Mouse (Mus musculus) testis, postnatal 10 days (tissue): ENCODE measurements around the gene Atrip.

Source experiments
- DNase-seq: peaks from one replicate; pipeline ENCODE4 v3.0.0; 2021; ENCODE audit warnings: low spot score

The Atrip gene

GRCm38 (mm10) chr9:109038086-109038895, 35.6 kb downstream of the Atrip start, which contains the start of gene Shisa5:
TSS of gene Shisa5 (plus strand) at chr9:109038565.
- peak; percentile 87 for DNase-seq

- no peak for DNase-seq
Observed at GRCm38 (mm10) chr9:109032435-109032834, 41.5 kb downstream of the Atrip start.

DNA sequence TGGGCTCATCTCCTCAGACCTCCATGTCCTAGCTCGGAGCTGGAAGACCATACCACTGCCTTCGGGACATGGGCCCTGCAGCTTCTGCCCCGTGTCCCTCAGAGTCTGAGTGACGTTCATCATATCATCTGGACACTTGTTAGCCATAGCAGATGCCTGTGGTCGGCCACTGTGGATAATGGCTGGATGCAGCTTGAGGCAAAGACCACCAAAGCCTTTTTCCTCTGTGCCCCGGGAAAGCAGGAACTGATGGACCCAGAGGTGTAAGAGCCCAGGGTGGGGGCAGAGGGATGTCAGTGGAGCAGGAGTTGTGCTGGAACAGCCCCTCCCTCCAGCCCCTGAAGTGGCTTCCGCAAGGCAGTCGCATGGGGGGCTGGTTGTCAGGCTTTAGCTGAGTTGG, 42.2 kb downstream of the Atrip start:
- DNase-seq: peak; percentile 36

- DNase-seq: peak; percentile 27
Observed at GRCm38 (mm10) chr9:109031001-109031400, 42.9 kb downstream of the Atrip start.

DNA sequence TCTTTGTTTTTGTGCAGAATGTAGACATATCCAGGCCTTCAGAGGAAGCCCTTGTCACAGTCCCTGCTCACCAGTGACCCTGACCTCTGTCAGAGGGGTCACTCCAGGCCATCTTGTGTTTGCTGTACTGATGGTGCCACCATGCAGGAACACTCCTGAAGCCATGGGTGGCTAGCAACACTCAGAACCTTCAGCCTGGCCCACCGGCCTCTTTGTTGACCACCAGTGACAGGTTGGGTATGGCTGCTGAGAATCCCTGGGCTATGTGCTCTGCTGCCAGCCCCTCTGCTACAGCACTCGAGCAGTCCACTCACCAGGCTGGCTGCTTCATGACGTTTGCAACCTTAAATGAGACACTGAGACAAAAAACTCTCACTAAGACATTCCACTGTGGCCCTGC, 43.6 kb downstream of the Atrip start:
- DNase-seq: no peak

GRCm38 (mm10) chr9:109028919-109029318, 45.0 kb downstream of the Atrip start:
- DNase-seq: peak; percentile 41

- DNase-seq: peak; percentile 34
Observed at GRCm38 (mm10) chr9:109028421-109028820, 45.5 kb downstream of the Atrip start.

DNA sequence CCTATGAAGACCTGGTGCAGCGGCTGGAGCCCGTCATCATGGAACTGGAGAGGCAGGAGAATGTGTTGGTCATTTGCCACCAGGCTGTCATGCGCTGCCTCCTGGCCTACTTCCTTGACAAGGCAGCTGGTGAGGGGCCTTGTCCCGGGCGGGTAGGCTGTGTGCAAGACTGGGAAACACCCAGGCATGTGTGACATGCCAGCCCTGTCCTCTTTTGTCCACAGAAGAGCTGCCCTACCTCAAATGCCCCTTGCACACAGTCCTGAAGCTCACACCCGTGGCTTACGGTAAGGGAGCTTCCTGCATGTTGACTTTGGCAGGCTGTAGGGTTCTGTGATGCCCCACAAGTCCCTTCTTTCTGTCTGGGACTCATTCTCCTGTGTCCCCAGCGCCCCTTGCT, 46.4 kb downstream of the Atrip start:
- DNase-seq: peak; percentile 38

DNA sequence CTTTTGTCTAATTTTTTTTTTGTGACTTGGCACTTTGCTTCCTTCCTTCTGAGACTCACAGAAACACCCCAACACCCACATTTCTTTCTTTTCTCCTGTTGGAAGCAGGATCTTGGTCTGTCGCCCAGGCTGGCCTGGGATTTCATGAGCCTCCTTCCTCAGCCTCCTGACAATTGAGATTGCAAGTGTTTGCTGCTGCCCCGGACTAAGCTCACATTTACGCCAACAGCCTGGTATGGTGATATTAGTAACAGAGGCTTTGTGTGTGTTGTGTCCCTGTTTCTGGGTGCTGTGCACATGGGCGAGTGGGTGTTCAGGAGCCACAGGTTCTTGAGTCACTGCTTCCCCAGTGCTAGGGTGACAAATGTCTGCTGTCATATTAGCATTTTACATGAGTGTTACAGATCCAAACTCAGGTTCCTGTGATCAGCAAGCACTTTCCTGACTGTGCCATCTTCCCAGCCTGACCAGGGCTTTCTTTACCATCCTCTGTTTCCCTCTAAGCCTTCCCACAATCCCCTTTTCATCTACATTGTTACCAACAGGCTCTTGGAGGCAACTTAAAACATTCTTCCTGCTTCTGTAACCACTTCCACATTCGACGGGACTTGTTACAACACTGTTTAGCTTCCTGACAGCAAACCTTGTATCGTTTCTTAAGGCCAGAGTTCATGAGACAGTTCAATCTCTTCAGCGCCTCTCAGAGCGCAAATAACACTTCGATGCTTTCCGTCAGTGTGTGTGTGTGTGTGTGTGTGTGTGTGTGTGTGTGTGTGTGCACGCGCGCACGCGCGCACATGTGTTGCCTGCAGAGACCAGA, 50.8 kb downstream of the Atrip start:
- DNase-seq: peak; percentile 39

- DNase-seq: peak; percentile 25
Observed at GRCm38 (mm10) chr9:109021428-109021827, 52.5 kb downstream of the Atrip start.

DNA sequence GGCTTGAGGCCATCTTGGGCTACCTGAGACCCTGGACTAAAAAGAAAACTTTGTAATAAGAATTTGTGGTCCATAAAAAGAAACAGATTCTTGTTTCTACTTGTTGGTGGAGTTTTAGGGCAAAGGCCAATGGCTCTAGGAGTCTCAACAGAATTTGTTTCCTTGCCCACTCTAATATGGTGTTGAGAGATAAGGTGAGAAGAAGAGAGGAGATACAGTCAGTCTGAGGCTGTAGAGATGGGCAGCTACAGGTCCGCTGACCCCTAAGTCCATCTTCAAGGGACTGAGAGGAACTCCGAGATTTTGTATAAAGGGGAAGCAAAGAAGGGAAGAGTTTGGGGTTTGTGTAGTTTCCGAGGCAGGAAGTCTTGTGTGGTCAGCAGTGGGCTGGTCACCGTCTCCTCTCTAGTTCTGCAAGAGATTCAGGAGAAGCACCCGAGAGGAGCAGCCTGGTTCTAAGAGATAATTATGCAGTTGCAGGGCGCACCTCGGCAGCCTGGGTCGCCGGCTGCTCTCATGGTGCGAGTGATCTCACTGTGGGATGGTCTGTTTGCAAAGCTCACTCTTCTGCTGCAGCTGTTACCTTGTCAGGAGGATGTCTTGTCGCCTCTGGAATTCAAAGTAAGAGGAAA, 56.8 kb downstream of the Atrip start:
- DNase-seq: peak; percentile 33

- DNase-seq: peak; percentile 30
Observed at GRCm38 (mm10) chr9:109015397-109015796, 58.5 kb downstream of the Atrip start.

DNA sequence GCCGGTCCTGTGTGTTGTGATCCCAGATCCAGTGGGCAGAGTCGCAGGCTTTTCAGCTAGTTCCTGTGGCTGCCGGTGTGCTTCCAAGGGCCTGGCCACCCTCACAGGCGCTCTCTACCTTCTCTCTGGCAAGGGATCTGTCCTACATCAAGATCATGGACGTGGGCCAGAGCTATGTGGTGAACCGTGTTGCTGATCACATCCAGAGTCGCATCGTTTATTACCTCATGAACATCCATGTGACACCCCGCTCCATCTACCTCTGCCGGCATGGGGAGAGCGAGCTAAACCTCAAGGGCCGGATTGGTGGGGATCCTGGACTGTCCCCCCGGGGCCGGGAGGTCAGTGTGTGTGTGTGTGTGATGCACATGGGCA, 63.6 kb downstream of the Atrip start:
- DNase-seq: no peak

- DNase-seq: peak; percentile 55
Observed at GRCm38 (mm10) chr9:109009636-109010315, 64.1 kb downstream of the Atrip start.

DNA sequence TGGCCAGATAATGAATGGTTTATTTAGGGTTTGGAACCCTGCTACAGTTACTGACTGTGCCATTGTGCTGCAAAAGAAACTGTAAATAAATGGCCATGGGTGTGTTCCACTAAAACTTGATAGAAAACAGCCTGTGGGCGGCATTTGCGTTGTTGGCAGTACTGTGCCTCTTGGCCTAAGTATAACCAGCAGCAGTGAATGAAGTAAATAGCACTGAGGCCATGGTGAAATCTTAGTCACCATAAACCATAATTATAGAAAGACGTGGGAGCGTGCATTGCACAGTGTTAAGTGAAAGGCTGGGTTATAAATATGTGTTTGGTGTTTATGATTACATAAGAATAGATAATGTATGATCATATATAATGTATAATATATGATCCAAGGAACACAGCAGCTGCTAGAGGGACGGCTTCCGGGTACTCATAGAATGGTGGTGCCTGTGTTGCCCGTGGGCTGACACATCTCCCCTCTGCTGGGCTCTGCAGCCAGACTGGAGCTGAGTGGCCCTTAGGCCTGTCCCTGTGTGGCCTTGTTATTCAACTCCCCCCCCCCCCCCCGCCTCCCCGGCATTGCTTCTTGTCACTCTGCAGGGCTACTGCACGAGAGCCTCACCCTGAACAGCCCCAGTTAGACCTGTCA, 64.8 kb downstream of the Atrip start:
- DNase-seq: no peak

DNA sequence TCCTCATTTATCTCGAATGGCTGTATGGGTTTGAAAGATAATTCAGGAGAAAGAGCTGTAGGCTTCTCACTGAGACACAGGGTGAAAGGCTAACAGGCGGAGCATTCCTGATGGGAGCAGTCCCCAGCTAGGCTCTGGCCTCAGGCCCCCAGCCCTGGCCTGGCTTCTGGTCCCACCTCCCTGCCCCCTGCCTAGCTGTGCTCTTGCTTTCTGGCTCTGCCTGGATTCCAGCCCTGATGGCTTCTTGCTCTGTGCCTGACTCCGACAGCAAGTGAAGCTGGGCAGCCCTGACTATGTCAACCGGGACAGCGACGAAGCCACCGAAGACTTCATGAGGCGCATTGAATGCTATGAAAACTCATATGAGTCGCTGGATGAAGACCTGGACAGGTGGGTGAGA, 65.8 kb downstream of the Atrip start:
- no peak for DNase-seq
